Mouse (Mus musculus) forebrain, embryonic 13.5 days (tissue): ENCODE results near the gene Acp5. TPM values are rescaled to one million over a fixed set of nuclear protein-coding genes. Genes with fewer than 3 reads are reported as not detected.
"Not testable (repeated sequence)": the region's sequence is repeated elsewhere in the genome, so short reads cannot be mapped to it uniquely, and the experiment has no call there.

Source experiments
- ATAC-seq: fragments of 200-750 bp; cut with Nextera tagmentation; 2 replicates; pipeline ENCODE4 v1.8.0; 2017
- H3K27ac ChIP-seq: fragments of 300-500 bp; sonication (generic); 2 replicates; pipeline ENCODE4 v1.5.1; 2015; ENCODE audit warnings: inconsistent platforms, mild to moderate bottlenecking, moderate library complexity
- H3K27me3 ChIP-seq: fragments of 300-500 bp; sonication (generic); 2 replicates; pipeline ENCODE4 v1.6.1; 2015; ENCODE audit warnings: mild to moderate bottlenecking, inconsistent platforms
- H3K36me3 ChIP-seq: fragments of 300-500 bp; sonication (generic); 2 replicates; pipeline ENCODE4 v1.6.1; 2015; ENCODE audit warnings: mild to moderate bottlenecking, inconsistent platforms; ENCODE audit not compliant: poor library complexity, severe bottlenecking
- H3K4me1 ChIP-seq: fragments of 300-500 bp; sonication (generic); 2 replicates; pipeline ENCODE4 v1.6.1; 2015; ENCODE audit warnings: inconsistent platforms
- H3K4me2 ChIP-seq: fragments of 300-500 bp; sonication (generic); 2 replicates; pipeline ENCODE4 v1.6.1; 2015; ENCODE audit warnings: inconsistent platforms, mild to moderate bottlenecking, moderate library complexity
- H3K4me3 ChIP-seq: fragments of 300-500 bp; sonication (generic); 2 replicates; pipeline ENCODE4 v1.5.1; 2015; ENCODE audit warnings: mild to moderate bottlenecking, inconsistent platforms
- H3K9ac ChIP-seq: fragments of 300-500 bp; sonication (generic); 2 replicates; pipeline ENCODE4 v1.6.1; 2015; ENCODE audit warnings: mild to moderate bottlenecking, inconsistent platforms
- H3K9me3 ChIP-seq: fragments of 300-500 bp; sonication (generic); replicated peaks from 2 replicates; pipeline ENCODE4 v1.6.1; 2016; ENCODE audit warnings: inconsistent platforms
- WGBS: fragments of 180-500 bp; shearing (Covaris S2); methylation state at CpG from one replicate; pipeline ENCODE4 v1.1.7; 2015; 5-methylcytosine and 5-hydroxymethylcytosine counted together
- polyA plus RNA-seq: library from polyadenylated mRNA; unstranded; fragments of >200 nt; fragmentation: Nextera tagmentation; extraction: Ambion mirVana; gene quantifications from 2 replicates; pipeline ENCODE4 v1.2.1, GENCODE M21; 2015

Acp5 gene
- polyA plus RNA-seq, 1 experiment from 2014 or later, result 0.81 TPM

DNA sequence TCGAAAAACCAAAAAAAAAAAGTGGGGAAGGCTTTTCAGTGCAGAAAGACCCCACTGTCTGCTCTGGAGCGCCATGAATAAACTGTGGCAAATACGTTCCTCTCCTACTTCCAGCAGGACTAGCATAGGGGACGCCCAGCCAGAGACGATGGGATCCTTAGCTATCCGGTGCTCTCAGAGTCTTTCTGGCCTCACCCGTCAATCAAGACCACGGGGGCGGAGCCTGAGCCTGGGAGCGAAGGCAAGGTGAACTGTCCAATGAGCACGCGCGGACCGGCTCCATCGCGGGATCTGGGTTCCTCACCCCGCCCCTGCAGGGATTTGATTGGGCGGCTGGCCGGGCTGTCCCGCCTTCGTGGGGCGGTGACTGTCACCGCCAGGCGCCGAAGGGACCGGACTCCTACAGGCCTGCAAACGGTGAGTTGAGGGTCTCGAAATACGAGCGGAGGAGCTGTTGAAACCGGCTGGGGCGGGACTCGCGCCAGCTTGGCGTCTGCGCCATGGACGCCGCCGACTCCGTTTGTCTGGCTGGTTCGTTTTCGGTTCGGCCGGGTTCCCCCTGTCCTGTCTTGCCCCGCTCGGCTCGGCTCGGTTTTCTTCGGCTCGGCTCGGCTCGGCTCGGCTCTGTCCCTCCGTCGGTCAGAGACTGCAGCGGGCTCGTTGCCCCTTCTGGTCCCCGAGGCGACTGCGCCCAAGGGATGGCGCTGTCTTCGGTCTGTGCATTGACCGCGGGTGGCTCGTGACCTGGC, 21.2 kb upstream of the Acp5 start, which contains the start of gene Pigyl:
Gene Pigyl, plus strand, starts transcription at position 350 of the 749 bp plus-strand sequence.
- H3K36me3 ChIP-seq, result 0 out of 2 replicates have a peak, but pooled peaks cover 7% of the 10 kb centered on the region
- peak; percentile 98 for ATAC-seq
- peaks cover 2% of the 10 kb centered on the region; the same call in 1 of the 2 replicates for H3K27me3 ChIP-seq
- H3K4me1 ChIP-seq, result peaks cover 18% of the 10 kb centered on the region
- H3K4me3 ChIP-seq, result peak within 1 kb of the TSS; percentile 68
- H3K9me3 ChIP-seq, result no peaks in the 10 kb centered on the region
- peak within 1 kb of the TSS; percentile 91 for H3K9ac ChIP-seq
- WGBS, result under 1% methylated on average over 65 of the region's 65 CpGs
- peak within 1 kb of the TSS; percentile 69 for H3K4me2 ChIP-seq
- peak within 1 kb of the TSS; percentile 84 for H3K27ac ChIP-seq

DNA sequence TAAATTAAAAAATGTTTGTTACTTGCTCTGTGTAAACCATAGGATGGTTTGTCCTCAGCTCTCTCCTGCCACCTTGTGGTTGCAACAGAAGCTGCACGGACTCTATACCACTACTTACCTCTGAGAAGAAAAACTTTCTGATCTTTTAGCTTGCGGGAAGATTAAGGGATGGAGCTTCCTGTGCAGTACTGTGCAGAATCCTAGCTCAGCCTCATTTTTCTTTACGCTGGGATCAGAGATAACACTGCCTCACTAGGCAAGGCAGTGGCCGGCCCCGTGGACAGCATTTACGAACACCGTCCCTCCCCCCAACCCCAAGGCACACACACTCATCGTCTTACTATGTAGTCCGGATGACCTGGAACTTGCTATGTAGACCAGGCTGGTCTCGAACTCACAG, 20.1 kb upstream of the Acp5 start:
- peak overlapping the region; percentile 69; the same call in 1 of the 2 replicates for H3K4me2 ChIP-seq
- WGBS, result 29% methylated on average over 10 of the region's 10 CpGs
- peak; percentile 28 for ATAC-seq

DNA sequence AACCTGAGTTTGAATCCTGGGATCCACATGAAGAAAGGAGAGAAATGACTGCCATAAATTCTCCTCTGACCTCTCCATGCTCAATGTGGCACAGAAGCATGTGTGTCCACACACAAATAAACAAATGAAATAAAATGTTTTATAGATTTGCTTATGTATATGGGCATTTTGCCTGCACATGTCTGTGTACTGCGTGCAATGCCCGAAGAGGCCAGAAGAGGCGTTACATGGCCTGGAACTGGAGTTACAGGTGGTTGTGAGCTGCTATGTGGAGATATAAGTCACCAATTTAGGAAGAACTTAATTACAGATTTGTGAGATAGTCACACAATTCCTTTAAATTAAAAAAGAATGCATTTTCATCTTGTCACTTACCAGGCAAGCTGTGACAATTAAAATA, 18.3 kb upstream of the Acp5 start:
- Histone ChIP-seq H3K9ac (no peak overlapping the region), H3K4me1 (peaks cover 18% of the 10 kb centered on the region), H3K4me2 (no peak overlapping the region), H3K27me3 (peaks cover 2% of the 10 kb centered on the region; the same call in 1 of the 2 replicates), H3K36me3 (0 out of 2 replicates have a peak, but pooled peaks cover 7% of the 10 kb centered on the region), H3K27ac (no peak overlapping the region), H3K9me3 (no peaks in the 10 kb centered on the region), H3K4me3 (no peak overlapping the region)
- ATAC-seq, result no peak
- WGBS, result 90% methylated on average over 3 of the region's 3 CpGs

More for the DNA sequence above, 20.1 kb upstream of the Acp5 start:
- no peak overlapping the region for H3K27ac ChIP-seq
- H3K9ac ChIP-seq, result no peak overlapping the region
- H3K27me3 ChIP-seq, result peaks cover 2% of the 10 kb centered on the region; the same call in 1 of the 2 replicates
- H3K9me3 ChIP-seq, result no peaks in the 10 kb centered on the region
- H3K4me3 ChIP-seq, result no peak overlapping the region
- 0 out of 2 replicates have a peak, but pooled peaks cover 7% of the 10 kb centered on the region for H3K36me3 ChIP-seq
- peaks cover 18% of the 10 kb centered on the region for H3K4me1 ChIP-seq

DNA sequence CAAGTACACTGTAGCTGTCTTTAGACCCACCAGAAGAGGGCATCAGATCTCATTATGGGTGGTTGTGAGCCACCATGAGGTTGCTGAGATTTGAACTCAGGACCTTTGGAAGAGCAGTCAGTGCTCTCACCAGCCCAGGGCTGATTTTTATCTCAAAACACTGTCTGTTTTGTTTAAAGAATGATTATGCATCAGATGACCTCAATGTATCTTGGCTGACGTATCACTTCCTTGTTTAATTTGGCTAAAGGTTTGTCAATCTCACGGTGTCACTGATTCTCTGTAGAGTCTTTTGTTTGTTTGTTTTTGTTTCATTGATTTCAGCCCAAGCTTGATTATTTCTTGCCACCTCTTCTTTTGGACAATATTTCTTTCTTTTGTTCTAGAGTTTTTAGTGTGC, 15.4 kb upstream of the Acp5 start:
- 0 out of 2 replicates have a peak, but pooled peaks cover 4% of the 10 kb centered on the region for H3K4me1 ChIP-seq
- no peaks in the 10 kb centered on the region for H3K27me3 ChIP-seq
- no peak overlapping the region for H3K27ac ChIP-seq
- no peaks in the 10 kb centered on the region for H3K36me3 ChIP-seq
- WGBS, result 83% methylated on average over 2 of the region's 2 CpGs
- H3K9me3 ChIP-seq, result no peaks in the 10 kb centered on the region; the same call in 1 of the 2 replicates
- no peak overlapping the region for H3K4me3 ChIP-seq
- ATAC-seq, result no peak
- no peak overlapping the region for H3K4me2 ChIP-seq
- H3K9ac ChIP-seq, result no peak overlapping the region

DNA sequence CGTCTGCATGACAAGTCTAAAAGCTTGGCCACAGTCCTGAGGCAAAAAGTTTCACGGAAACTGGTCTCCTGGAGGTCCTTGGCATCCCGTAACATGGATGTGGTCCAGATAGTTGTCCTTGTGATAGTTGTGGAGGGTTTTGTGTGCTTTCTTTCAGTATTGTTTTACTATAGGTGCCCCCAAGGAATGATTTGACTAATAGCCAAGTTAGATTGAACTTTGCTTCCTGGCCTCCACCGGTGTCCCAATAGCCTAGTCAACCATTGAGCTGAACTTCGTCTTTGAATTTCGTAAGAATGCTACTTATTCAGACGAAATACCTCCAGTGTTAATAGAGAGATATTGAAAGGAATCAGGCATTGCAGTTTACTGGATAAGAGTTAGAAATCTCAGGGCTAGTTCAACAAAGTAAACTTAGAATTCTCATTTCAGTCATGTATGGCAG, 14.8 kb upstream of the Acp5 start:
- H3K4me2 ChIP-seq, H3K27me3 ChIP-seq, H3K9me3 ChIP-seq, ATAC-seq, H3K36me3 ChIP-seq, H3K4me1 ChIP-seq, H3K4me3 ChIP-seq, H3K9ac ChIP-seq, H3K27ac ChIP-seq: not testable (repeated sequence)
- WGBS, result 89% methylated on average over 7 of the region's 7 CpGs

DNA sequence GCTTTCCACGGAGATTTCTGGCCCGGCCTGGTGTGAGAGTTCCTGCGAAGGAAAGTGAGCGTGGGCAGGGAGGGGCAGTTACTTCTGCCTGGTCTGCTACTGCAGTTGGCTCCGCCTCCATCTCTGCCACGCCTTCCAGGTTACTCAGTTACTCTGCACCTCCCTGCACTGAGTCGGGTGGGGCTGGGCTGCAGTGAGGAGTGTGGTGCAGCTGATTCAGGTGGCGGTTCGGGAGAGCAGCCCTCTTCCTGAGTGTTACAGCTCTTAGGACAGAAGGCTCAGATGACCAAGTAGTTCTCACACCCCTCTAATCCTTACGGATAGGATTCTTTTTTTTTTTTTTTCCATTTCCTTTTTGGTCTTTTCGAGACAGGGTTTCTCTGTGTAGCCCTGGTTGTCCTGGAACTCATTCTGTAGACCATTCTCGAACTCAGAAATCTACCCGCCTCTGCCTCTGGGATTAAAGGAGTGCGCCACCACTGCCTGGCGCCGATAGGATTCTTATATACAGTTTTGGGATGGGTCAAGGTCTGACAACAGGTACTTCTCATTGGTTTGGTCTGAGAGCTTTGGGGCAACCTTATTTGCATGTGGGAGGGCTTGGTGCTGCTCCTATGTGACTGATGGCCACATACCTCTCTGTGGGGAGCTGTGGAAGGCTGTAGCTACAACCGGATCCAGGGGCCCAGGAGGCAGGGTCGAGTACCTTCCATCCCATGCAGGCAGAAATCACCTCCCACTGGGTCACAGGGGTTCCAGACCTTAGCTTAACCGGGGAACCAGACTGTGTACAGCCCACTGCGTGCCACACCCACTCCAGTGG, 14.1 kb upstream of the Acp5 start:
- WGBS, result 84% methylated on average over 20 of the region's 20 CpGs
- no peaks in the 10 kb centered on the region; the same call in 1 of the 2 replicates for H3K9me3 ChIP-seq
- no peak for ATAC-seq

DNA sequence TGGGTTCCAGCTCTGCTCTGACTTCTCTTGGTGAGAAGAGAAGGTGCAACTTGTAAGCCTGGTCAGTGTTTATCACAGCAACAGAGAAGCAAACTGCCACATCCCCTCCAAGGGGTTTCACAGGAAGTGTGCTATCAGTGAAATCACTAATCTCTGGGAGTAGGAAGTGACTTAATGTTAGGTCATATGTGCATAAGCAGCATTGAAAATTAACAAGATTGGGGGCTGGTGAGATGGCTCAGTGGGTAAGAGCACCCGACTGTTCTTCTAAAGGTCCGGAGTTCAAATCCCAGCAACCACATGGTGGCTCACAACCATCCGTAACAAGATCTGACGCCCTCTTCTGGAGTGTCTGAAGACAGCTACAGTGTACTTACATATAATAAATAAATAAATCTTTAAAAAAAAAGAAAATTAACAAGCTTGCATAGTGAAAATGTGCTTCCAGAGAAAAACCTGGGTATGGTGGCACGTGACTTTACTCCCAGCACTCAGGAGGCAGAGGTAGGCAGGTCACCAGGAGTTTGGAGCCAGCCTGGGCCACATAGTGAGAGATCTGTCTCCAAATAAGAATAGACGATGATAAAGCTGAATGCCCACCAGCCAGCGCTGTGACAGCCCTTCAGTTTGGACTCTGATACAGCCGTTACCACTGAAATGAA, 8.9 kb upstream of the Acp5 start:
- ATAC-seq, result no peak

More for the DNA sequence above, 14.1 kb upstream of the Acp5 start:
- Histone ChIP-seq H3K36me3 (no peaks in the 10 kb centered on the region), H3K27ac (no peak overlapping the region), H3K27me3 (no peaks in the 10 kb centered on the region), H3K4me3 (no peak overlapping the region), H3K4me1 (no peaks in the 10 kb centered on the region), H3K9ac (no peak overlapping the region), H3K4me2 (no peak overlapping the region)

DNA sequence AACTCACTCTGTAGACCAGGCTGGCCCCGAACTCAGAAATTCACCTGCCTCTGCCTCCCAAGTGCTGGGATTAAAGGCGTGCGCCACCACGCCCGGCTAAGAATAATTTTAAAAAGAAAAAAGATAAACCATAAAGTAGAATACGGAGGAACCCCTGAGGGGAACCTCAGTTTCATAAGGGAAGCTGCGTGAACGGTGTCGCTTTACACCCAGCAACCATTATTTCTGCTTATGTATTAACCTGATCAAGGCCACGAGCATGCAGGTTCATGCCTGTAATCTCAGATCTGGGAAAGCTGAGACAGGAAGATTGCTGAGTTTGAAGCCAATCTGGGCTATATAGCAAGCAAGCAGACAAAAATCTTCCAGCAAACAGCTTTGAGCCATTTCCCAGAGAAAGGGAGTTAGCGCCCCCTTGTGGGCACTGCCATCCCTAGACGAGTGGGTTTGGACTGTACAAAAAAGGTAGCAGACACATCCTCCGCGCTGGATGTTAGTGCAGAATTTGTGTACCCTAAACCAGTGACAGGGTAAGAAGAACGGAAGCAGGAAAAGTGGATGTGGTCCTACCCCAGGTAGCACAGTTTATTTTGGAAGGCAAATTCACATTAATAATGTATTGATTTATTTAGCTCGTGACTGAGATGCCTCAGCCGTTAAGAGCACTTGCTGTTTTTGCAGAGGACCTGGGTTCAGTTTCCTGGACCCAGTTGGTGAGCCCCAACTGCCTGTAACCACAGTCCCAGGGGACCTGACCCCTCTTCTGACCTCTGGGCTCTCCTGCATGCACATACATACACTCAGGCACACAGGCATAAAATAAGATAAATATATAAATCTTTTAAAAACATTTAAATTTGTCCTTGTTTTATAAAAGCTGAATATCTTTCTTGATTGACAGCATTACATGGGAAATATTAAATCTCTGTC, 7.9 kb upstream of the Acp5 start:
- no peak overlapping the region for H3K9ac ChIP-seq
- H3K36me3 ChIP-seq, result no peaks in the 10 kb centered on the region
- H3K4me1 ChIP-seq, result no peaks in the 10 kb centered on the region
- no peaks in the 10 kb centered on the region; the same call in 1 of the 2 replicates for H3K9me3 ChIP-seq
- no peak overlapping the region for H3K4me2 ChIP-seq
- H3K27ac ChIP-seq, result no peak overlapping the region
- 59% methylated on average over 17 of the region's 17 CpGs for WGBS
- H3K4me3 ChIP-seq, result no peak overlapping the region
- peak; percentile 61; the same call in 1 of the 2 replicates for ATAC-seq
- no peaks in the 10 kb centered on the region for H3K27me3 ChIP-seq

More for the DNA sequence above, 8.9 kb upstream of the Acp5 start:
- Histone ChIP-seq H3K9ac (no peak overlapping the region), H3K9me3 (no peaks in the 10 kb centered on the region; the same call in 1 of the 2 replicates), H3K4me2 (no peak overlapping the region), H3K27ac (no peak overlapping the region), H3K4me1 (no peaks in the 10 kb centered on the region), H3K27me3 (no peaks in the 10 kb centered on the region), H3K36me3 (no peaks in the 10 kb centered on the region), H3K4me3 (no peak overlapping the region)
- 86% methylated on average over 8 of the region's 8 CpGs for WGBS

DNA sequence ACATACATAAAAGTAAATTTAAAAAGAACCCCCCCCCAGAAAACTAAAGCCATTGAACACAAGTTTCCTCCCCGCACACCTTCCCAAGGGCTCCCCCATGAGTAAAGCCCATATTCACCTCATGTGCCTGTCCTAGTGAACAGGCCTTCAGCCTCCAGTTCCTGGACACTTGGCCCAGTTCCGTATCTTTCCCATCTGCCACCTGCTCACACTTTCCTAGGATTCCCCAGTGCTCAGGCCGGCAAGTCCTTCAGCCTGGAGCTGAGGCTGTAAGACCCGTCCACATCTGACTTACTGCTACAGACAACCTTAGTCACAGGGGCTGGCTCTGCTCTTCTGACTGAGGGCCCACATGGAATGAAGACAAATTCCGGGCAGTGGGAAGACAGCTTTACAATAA, 4.2 kb upstream of the Acp5 start:
- H3K4me1 ChIP-seq, result peaks cover 4% of the 10 kb centered on the region; the same call in 1 of the 2 replicates
- WGBS, result 92% methylated on average over 5 of the region's 5 CpGs

DNA sequence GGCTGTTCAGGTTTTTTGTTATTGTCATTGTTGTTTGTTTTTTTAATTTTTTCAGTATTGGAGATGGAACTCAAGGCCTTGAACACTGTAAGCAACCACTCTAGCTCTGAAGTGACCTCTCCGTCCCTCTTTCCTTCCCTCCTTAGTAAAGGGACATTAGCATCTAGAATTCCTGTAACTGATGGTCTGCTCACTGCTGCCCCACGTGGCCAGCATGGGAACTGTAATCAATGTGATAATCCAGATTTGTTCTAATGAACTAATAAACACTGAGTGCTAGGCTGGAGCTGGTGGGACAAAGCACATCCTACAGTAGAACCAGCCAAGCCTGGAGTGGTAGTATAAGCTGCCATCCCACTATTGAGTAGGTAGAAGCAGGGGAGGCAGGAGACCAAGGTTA, 3.0 kb upstream of the Acp5 start:
- ATAC-seq, result no peak

More for the DNA sequence above, 4.2 kb upstream of the Acp5 start:
- H3K27ac ChIP-seq, result no peak overlapping the region
- H3K4me2 ChIP-seq, result no peak overlapping the region
- no peaks in the 10 kb centered on the region for H3K9me3 ChIP-seq
- ATAC-seq, result no peak
- H3K36me3 ChIP-seq, result no peaks in the 10 kb centered on the region
- H3K4me3 ChIP-seq, result no peak overlapping the region
- H3K9ac ChIP-seq, result no peak overlapping the region
- H3K27me3 ChIP-seq, result no peaks in the 10 kb centered on the region; the same call in 1 of the 2 replicates

More for the DNA sequence above, 3.0 kb upstream of the Acp5 start:
- H3K27me3 ChIP-seq, result no peaks in the 10 kb centered on the region; the same call in 1 of the 2 replicates
- H3K27ac ChIP-seq, result no peak overlapping the region
- no peak overlapping the region for H3K4me3 ChIP-seq
- WGBS, result 35% methylated on average over 2 of the region's 2 CpGs
- H3K4me1 ChIP-seq, result peaks cover 4% of the 10 kb centered on the region; the same call in 1 of the 2 replicates
- no peaks in the 10 kb centered on the region for H3K36me3 ChIP-seq
- no peak overlapping the region for H3K4me2 ChIP-seq
- no peaks in the 10 kb centered on the region for H3K9me3 ChIP-seq
- no peak overlapping the region for H3K9ac ChIP-seq
